Mouse (Mus musculus) ES-E14 (cell line): ENCODE results near the gene Insc. TPM values are rescaled to one million over a fixed set of nuclear protein-coding genes. Genes with fewer than 3 reads are reported as not detected.

ENCODE experiments used
- DNase-seq: peaks from one replicate; pipeline ENCODE4 v3.0.0-alpha.2; 2013; ENCODE audit warnings: low read depth, low spot score
- H3K27ac ChIP-seq: 2 replicates; pipeline ENCODE4 v1.5.1; 2012; ENCODE audit warnings: low read depth, mild to moderate bottlenecking, low read length, moderate library complexity, mixed read lengths; ENCODE audit not compliant: poor library complexity, insufficient read depth, severe bottlenecking
- H3K36me3 ChIP-seq: 2 replicates; pipeline ENCODE4 v1.6.1; 2012; ENCODE audit warnings: mild to moderate bottlenecking, low read length, moderate library complexity, mixed read lengths; ENCODE audit not compliant: control insufficient read depth, poor library complexity, insufficient read depth, severe bottlenecking
- H3K4me1 ChIP-seq, 2 experiments: fragments of 150-350 bp in 1 of 2; sonication (generic) in 1 of 2; 2 replicates each; pipeline ENCODE4 v1.6.1; 2012; ENCODE audit warnings: low read length in 2 of 2, mild to moderate bottlenecking in 1 of 2, mixed read lengths in 1 of 2; ENCODE audit not compliant: control insufficient read depth in 2 of 2, insufficient read depth in 2 of 2, poor library complexity in 1 of 2
- H3K4me3 ChIP-seq, 2 experiments: fragments of 150-350 bp in 1 of 2; sonication (generic) in 1 of 2; 2 replicates each; pipeline ENCODE4 v1.5.1; 2012; ENCODE audit warnings: low read length in 2 of 2, low read depth in 1 of 2, mild to moderate bottlenecking in 1 of 2, mixed read lengths in 1 of 2; ENCODE audit not compliant: insufficient read depth in 1 of 2, poor library complexity in 1 of 2, severe bottlenecking in 1 of 2
- H3K9ac ChIP-seq: 2 replicates; pipeline ENCODE4 v1.6.1; 2012; ENCODE audit warnings: low read depth, mild to moderate bottlenecking, low read length, mixed read lengths; ENCODE audit not compliant: poor library complexity, insufficient read depth, severe bottlenecking
- H3K9me3 ChIP-seq: fragments of 150-350 bp; sonication (generic); 2 replicates; pipeline ENCODE4 v1.6.1; 2012; ENCODE audit warnings: low read depth, mild to moderate bottlenecking, low read length; ENCODE audit not compliant: control insufficient read depth, insufficient read depth
- CHD2 ChIP-seq: IDR thresholded peaks from 2 replicates; pipeline ENCODE4 v1.6.1; 2014; ENCODE audit warnings: mild to moderate bottlenecking, low read depth, low read length, inconsistent platforms
- HCFC1 ChIP-seq: IDR thresholded peaks from 2 replicates; pipeline ENCODE4 v1.6.1; 2012; ENCODE audit warnings: low read length, inconsistent platforms, borderline replicate concordance; ENCODE audit not compliant: insufficient read depth
- MAFK ChIP-seq: IDR thresholded peaks from 2 replicates; pipeline ENCODE4 v1.6.1; 2014; ENCODE audit warnings: mild to moderate bottlenecking, low read depth, low read length, inconsistent platforms; ENCODE audit not compliant: insufficient read depth
- ZC3H11A ChIP-seq: IDR thresholded peaks from 2 replicates; pipeline ENCODE4 v1.6.1; 2012; ENCODE audit warnings: low read depth, mild to moderate bottlenecking, inconsistent platforms, low read length, borderline replicate concordance
- ZNF384 ChIP-seq: IDR thresholded peaks from 2 replicates; pipeline ENCODE4 v1.6.1; 2012; ENCODE audit warnings: low read depth, low read length, inconsistent platforms
- in situ Hi-C, 2 experiments: fragments of 600-800 bp; cut with MboI; formaldehyde crosslinking; loops; one replicate each; pipeline ENCODE4 v1.15.1; 2025; ENCODE audit warnings: low sequenced_read_pairs in 2 of 2, inconsistent platforms in 1 of 2; ENCODE audit not compliant: unreplicated experiment in 2 of 2
- total RNA-seq: library from RNA; depleted of rRNA; stranded (reverse); fragments of 300-350 nt; gene quantifications from 2 replicates; pipeline ENCODE4 v1.2.3, GENCODE M21; 2012

Insc gene
- total RNA-seq, 1 experiment, result 1.7 TPM

DNA sequence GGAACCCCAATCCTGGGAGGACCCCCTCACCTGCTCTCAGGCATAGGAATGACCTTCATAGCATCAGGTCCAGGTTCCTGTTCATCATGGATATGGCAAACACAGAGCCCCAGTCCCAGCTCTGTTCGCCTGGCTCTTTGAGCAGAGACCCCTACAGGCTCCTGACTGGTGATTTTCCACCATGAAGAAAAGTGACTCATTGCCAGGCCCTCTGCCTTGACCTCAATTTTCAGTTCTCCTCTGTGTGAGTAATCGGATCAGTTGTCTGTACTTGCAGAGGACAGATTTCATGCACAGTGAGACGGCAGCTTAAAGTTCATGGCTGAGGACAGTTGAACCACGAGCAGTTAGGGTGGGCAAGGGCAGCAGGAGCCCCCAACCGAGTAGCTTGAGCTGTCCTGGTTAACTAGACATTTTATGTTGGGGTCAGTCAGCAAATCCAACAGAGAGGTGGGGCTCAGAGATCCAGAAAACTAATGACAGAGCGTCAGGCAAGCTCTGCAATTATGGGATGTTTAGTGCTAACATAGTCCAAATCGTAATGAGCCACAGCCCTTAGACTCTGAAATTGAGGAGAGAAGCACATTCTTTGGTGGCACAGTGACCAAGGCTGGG, 34.8 kb downstream of the Insc start:
- no peak overlapping the region for H3K9ac ChIP-seq
- H3K27ac ChIP-seq, result no peak overlapping the region
- H3K4me3 ChIP-seq, result no peak overlapping the region
- no peak for DNase-seq
- no peaks in the 10 kb centered on the region for H3K4me1 ChIP-seq
- H3K36me3 ChIP-seq, result no peaks in the 10 kb centered on the region
- TF ChIP-seq MAFK (no peak), CHD2 (no peak), ZC3H11A (no peak), ZNF384 (no peak), HCFC1 (no peak)
- no peaks in the 10 kb centered on the region for H3K9me3 ChIP-seq
- in situ Hi-C loops, result no loop called here

DNA sequence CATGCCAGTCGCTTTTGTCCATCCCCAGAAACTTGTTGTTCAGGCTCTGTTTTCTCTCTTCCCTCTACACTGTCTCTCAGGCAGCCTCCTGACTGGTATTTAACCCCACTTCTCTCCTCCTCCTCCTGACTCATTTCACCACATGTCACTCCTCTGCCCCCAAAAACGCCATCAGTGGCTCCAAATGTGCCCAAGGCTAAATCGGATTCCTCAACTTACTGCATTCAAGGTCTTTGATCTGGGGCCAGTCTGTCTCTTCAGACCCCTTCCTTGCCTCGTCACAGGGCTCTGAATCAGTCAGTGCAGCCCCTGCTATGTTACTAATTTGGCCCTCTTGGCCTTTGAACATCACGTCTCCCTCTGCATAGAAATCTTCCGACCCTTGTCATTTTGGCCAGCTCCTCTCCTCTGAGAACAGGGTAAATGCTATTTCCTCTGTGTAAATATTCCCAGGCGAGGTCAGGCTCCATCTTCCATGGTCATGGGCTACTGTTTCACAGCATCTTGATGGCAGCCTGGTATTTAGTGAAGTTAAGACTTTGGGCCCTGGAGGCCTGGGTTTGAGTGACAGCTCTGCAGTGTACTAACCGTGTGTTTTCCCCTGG, 35.7 kb downstream of the Insc start:
- H3K27ac ChIP-seq, result no peak overlapping the region
- no peaks in the 10 kb centered on the region for H3K9me3 ChIP-seq
- H3K4me3 ChIP-seq, result no peak overlapping the region
- no peaks in the 10 kb centered on the region for H3K4me1 ChIP-seq
- TF ChIP-seq ZNF384 (no peak), CHD2 (no peak), MAFK (no peak), ZC3H11A (no peak), HCFC1 (no peak)
- DNase-seq, result no peak
- in situ Hi-C loops, result no loop called here
- H3K9ac ChIP-seq, result no peak overlapping the region
- no peaks in the 10 kb centered on the region for H3K36me3 ChIP-seq

DNA sequence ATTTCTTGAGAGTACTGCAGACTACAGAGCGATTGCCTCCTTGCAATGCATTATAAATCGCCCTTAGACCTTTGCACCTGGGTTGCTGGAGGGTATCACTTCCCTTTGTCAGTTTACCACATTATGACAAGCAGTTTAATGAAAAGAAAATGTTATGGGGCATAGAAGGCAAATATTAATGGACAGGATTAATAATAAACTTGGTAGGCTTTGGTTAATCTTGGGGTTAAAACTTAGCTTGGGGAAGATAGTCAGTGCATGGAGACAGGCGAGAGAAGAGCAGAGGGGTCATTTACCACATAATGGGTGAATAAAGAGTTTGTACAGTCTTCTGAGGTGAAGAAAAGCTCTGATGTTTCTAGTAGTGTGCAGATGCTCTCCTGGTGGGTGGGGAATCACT, 39.8 kb downstream of the Insc start:
- no peak for DNase-seq
- Histone ChIP-seq H3K4me3 (no peak overlapping the region), H3K4me1 (no peaks in the 10 kb centered on the region), H3K27ac (no peak overlapping the region), H3K9me3 (no peaks in the 10 kb centered on the region), H3K9ac (no peak overlapping the region), H3K36me3 (no peaks in the 10 kb centered on the region)
- in situ Hi-C loops, result no loop called here
- TF ChIP-seq MAFK, result no peak
- no peak for TF ChIP-seq HCFC1
- TF ChIP-seq CHD2, result no peak
- TF ChIP-seq ZC3H11A, result no peak
- TF ChIP-seq ZNF384, result no peak

- no peaks in the 10 kb centered on the region for H3K36me3 ChIP-seq
- no peak for DNase-seq
- no peak overlapping the region for H3K4me3 ChIP-seq
- no peak overlapping the region for H3K27ac ChIP-seq
- TF ChIP-seq HCFC1 (no peak), CHD2 (no peak), ZC3H11A (no peak), ZNF384 (no peak), MAFK (no peak)
- H3K4me1 ChIP-seq, result no peaks in the 10 kb centered on the region
- no peak overlapping the region for H3K9ac ChIP-seq
- in situ Hi-C loops, result no loop called here
- no peaks in the 10 kb centered on the region for H3K9me3 ChIP-seq
Measured at GRCm38 (mm10) chr7:114791087-114791486, 47.6 kb downstream of the Insc start.
